Mouse (Mus musculus) intestine, embryonic 16.5 days (tissue): ENCODE measurements around the gene Rad51b. TPM values are rescaled to one million over a fixed set of nuclear protein-coding genes. Genes with fewer than 3 reads are reported as not detected.

Source experiments
- ATAC-seq: fragments of 200-750 bp; cut with Nextera tagmentation; 2 replicates; pipeline ENCODE4 v1.8.0; 2017; ENCODE audit warnings: moderate TSS enrichment, moderate library complexity
- H3K27ac ChIP-seq: fragments of 300-500 bp; sonication (generic); 2 replicates; pipeline ENCODE4 v1.5.1; 2014; ENCODE audit warnings: mild to moderate bottlenecking, low read length
- H3K27me3 ChIP-seq: fragments of 300-500 bp; sonication (generic); replicated peaks from 2 replicates; pipeline ENCODE4 v1.6.1; 2014; ENCODE audit warnings: low read length, control low read depth, mixed read lengths; ENCODE audit not compliant: control insufficient read depth, insufficient read depth
- H3K36me3 ChIP-seq: fragments of 300-500 bp; sonication (generic); 2 replicates; pipeline ENCODE4 v1.6.1; 2014; ENCODE audit warnings: low read length, control low read depth; ENCODE audit not compliant: control insufficient read depth, insufficient read depth
- H3K4me1 ChIP-seq: fragments of 300-500 bp; sonication (generic); 2 replicates; pipeline ENCODE4 v1.6.1; 2014; ENCODE audit warnings: low read length, control low read depth, mixed read lengths; ENCODE audit not compliant: control insufficient read depth, insufficient read depth
- H3K4me2 ChIP-seq: fragments of 300-500 bp; sonication (generic); 2 replicates; pipeline ENCODE4 v1.6.1; 2014; ENCODE audit warnings: low read depth, low read length, control low read depth
- H3K4me3 ChIP-seq: fragments of 300-500 bp; sonication (generic); 2 replicates; pipeline ENCODE4 v1.5.1; 2014; ENCODE audit warnings: mild to moderate bottlenecking, low read length
- H3K9ac ChIP-seq: fragments of 300-500 bp; sonication (generic); 2 replicates; pipeline ENCODE4 v1.6.1; 2014; ENCODE audit warnings: low read depth, low read length
- H3K9me3 ChIP-seq: fragments of 300-500 bp; sonication (generic); 2 replicates; pipeline ENCODE4 v1.6.1; 2016; ENCODE audit warnings: low read length, control low read depth; ENCODE audit not compliant: control insufficient read depth
- WGBS: fragments of 180-500 bp; shearing (Covaris S2); extraction: QIAGEN DNeasy Blood & Tissue Kit; methylation state at CpG from one replicate; pipeline ENCODE4 v1.1.7; 2014; 5-methylcytosine and 5-hydroxymethylcytosine counted together
- polyA plus RNA-seq: library from polyadenylated mRNA; unstranded; fragments of >200 nt; fragmentation: Nextera tagmentation; extraction: Ambion mirVana; gene quantifications from 2 replicates; pipeline ENCODE4 v1.2.1, GENCODE M21; 2015

Rad51b gene
- polyA plus RNA-seq, 1 experiment from 2014 or later, result 6.8 TPM

GRCm38 (mm10) chr12:79687683-79688386, 390.8 kb downstream of the Rad51b start:
- WGBS, result 50% methylated on average over 7 of the region's 7 CpGs

GRCm38 (mm10) chr12:79689299-79689698, 392.2 kb downstream of the Rad51b start:
- Histone ChIP-seq H3K4me2 (no peak overlapping the region), H3K36me3 (no peaks in the 10 kb centered on the region), H3K27ac (no peak overlapping the region), H3K9me3 (no peaks in the 10 kb centered on the region), H3K4me3 (no peak overlapping the region), H3K27me3 (no peaks in the 10 kb centered on the region), H3K4me1 (peaks cover 5% of the 10 kb centered on the region), H3K9ac (no peak overlapping the region)
- ATAC-seq, result no peak; the same call in 1 of the 2 replicates
- 79% methylated on average over 8 of the region's 8 CpGs for WGBS

More at GRCm38 (mm10) chr12:79687683-79688386, 390.8 kb downstream of the Rad51b start:
- H3K4me1 ChIP-seq, result peaks cover 5% of the 10 kb centered on the region
- no peaks in the 10 kb centered on the region for H3K36me3 ChIP-seq
- H3K4me2 ChIP-seq, result no peak overlapping the region
- no peak overlapping the region for H3K27ac ChIP-seq
- H3K4me3 ChIP-seq, result no peak overlapping the region
- H3K27me3 ChIP-seq, result no peaks in the 10 kb centered on the region
- no peaks in the 10 kb centered on the region for H3K9me3 ChIP-seq
- no peak overlapping the region for H3K9ac ChIP-seq
- no peak for ATAC-seq

- Histone ChIP-seq H3K27ac (no peak overlapping the region), H3K9ac (no peak overlapping the region), H3K4me1 (peaks cover 5% of the 10 kb centered on the region), H3K9me3 (no peaks in the 10 kb centered on the region), H3K36me3 (no peaks in the 10 kb centered on the region), H3K4me2 (no peak overlapping the region), H3K27me3 (no peaks in the 10 kb centered on the region), H3K4me3 (no peak overlapping the region)
- WGBS, result 64% methylated on average over 14 of the region's 14 CpGs
- ATAC-seq, result peak; percentile 63
Observed at GRCm38 (mm10) chr12:79691929-79692862, 395.1 kb downstream of the Rad51b start.

- WGBS, result 79% methylated on average over 3 of the region's 3 CpGs
Observed at GRCm38 (mm10) chr12:79695832-79696434, 398.9 kb downstream of the Rad51b start.

GRCm38 (mm10) chr12:79703555-79703954, 406.5 kb downstream of the Rad51b start:
- no peak for ATAC-seq
- no peak overlapping the region for H3K4me3 ChIP-seq
- H3K9ac ChIP-seq, result no peak overlapping the region
- H3K9me3 ChIP-seq, result no peaks in the 10 kb centered on the region
- H3K36me3 ChIP-seq, result no peaks in the 10 kb centered on the region
- 67% methylated on average over 8 of the region's 8 CpGs for WGBS
- H3K27ac ChIP-seq, result no peak overlapping the region
- no peak overlapping the region for H3K4me2 ChIP-seq
- H3K27me3 ChIP-seq, result no peaks in the 10 kb centered on the region
- peaks cover 12% of the 10 kb centered on the region for H3K4me1 ChIP-seq

More at GRCm38 (mm10) chr12:79695832-79696434, 398.9 kb downstream of the Rad51b start:
- H3K9ac ChIP-seq, result no peak overlapping the region
- no peak overlapping the region for H3K4me2 ChIP-seq
- H3K27ac ChIP-seq, result no peak overlapping the region
- no peaks in the 10 kb centered on the region for H3K27me3 ChIP-seq
- no peak overlapping the region for H3K4me3 ChIP-seq
- ATAC-seq, result no peak
- H3K9me3 ChIP-seq, result no peaks in the 10 kb centered on the region
- H3K4me1 ChIP-seq, result no peaks in the 10 kb centered on the region; the same call in 1 of the 2 replicates
- H3K36me3 ChIP-seq, result no peaks in the 10 kb centered on the region

GRCm38 (mm10) chr12:79705501-79706266, 408.6 kb downstream of the Rad51b start:
- H3K4me1 ChIP-seq, result peaks cover 18% of the 10 kb centered on the region
- H3K27me3 ChIP-seq, result no peaks in the 10 kb centered on the region
- WGBS, result 54% methylated on average over 11 of the region's 11 CpGs
- no peaks in the 10 kb centered on the region for H3K9me3 ChIP-seq
- H3K27ac ChIP-seq, result peak overlapping the region; percentile 13; the same call in 1 of the 2 replicates
- no peak overlapping the region for H3K9ac ChIP-seq
- H3K4me3 ChIP-seq, result no peak overlapping the region
- ATAC-seq, result no peak
- H3K4me2 ChIP-seq, result no peak overlapping the region
- no peaks in the 10 kb centered on the region for H3K36me3 ChIP-seq

GRCm38 (mm10) chr12:79707565-79708422, 410.7 kb downstream of the Rad51b start:
- H3K9ac ChIP-seq, result no peak overlapping the region
- no peaks in the 10 kb centered on the region for H3K36me3 ChIP-seq

GRCm38 (mm10) chr12:79708423-79708733, 411.3 kb downstream of the Rad51b start:
- ATAC-seq, result peak; percentile 78

More at GRCm38 (mm10) chr12:79707565-79708422, 410.7 kb downstream of the Rad51b start:
- no peak overlapping the region for H3K4me2 ChIP-seq
- H3K27me3 ChIP-seq, result no peaks in the 10 kb centered on the region
- peak; percentile 36 for ATAC-seq
- WGBS, result 43% methylated on average over 9 of the region's 9 CpGs
- H3K27ac ChIP-seq, result peak overlapping the region; percentile 84
- no peaks in the 10 kb centered on the region for H3K9me3 ChIP-seq
- H3K4me3 ChIP-seq, result no peak overlapping the region
- peaks cover 18% of the 10 kb centered on the region for H3K4me1 ChIP-seq

More at GRCm38 (mm10) chr12:79708423-79708733, 411.3 kb downstream of the Rad51b start:
- Histone ChIP-seq H3K4me2 (no peak overlapping the region), H3K4me3 (no peak overlapping the region), H3K27ac (peak overlapping the region; percentile 84), H3K9me3 (no peaks in the 10 kb centered on the region), H3K9ac (no peak overlapping the region), H3K36me3 (no peaks in the 10 kb centered on the region), H3K4me1 (peaks cover 18% of the 10 kb centered on the region), H3K27me3 (no peaks in the 10 kb centered on the region)
- 39% methylated on average over 5 of the region's 5 CpGs for WGBS
